Mouse (Mus musculus) ES-Bruce4 (cell line): Measurements from ENCODE around the gene Khk.

ENCODE experiments used
- CTCF ChIP-seq: IDR thresholded peaks from one replicate; pipeline ENCODE4 v1.8.1; 2011; ENCODE audit warnings: low read depth, low read length
- POLR2A ChIP-seq: IDR thresholded peaks from one replicate; pipeline ENCODE4 v1.8.1; 2011; ENCODE audit warnings: low read length; ENCODE audit not compliant: insufficient read depth

- TF ChIP-seq CTCF (no peak), POLR2A (no peak)
Measured at GRCm38 (mm10) chr5:30966189-30966588, 45.0 kb downstream of the Khk start.
